Mouse (Mus musculus) adrenal gland, postnatal 36 days (tissue): ENCODE results near the gene Nrn1. TPM values are rescaled to one million over a fixed set of nuclear protein-coding genes. Genes with fewer than 3 reads are reported as not detected.
A peak's percentile ranks its signal among the peaks of the same experiment; 100 is the strongest.

Experiments used
- DNase-seq, 2 experiments: peaks; one replicate each; pipeline ENCODE4 v3.0.0; 2021; ENCODE audit warnings: mixed read lengths in 1 of 2
- long read RNA-seq, 2 experiments: library from polyadenylated mRNA; stranded (forward); transcript quantifications; one replicate each; pipeline ENCODE4 v2.0.0; 2021; ENCODE audit warnings: borderline sequencing depth in 2 of 2
- total RNA-seq, 2 experiments: library from RNA; stranded (reverse); gene quantifications; 2 replicates each; pipeline ENCODE4 v1.2.3; 2021

The Nrn1 gene
- 1 to 10 TPM; 2.7 to 3.7 TPM for total RNA-seq
- long read RNA-seq, experiment 1, partial matches to known transcripts: 0 of 2 reads
- long read RNA-seq, experiment 1, other reads (novel, unspliced or antisense): 2 of 2 reads
- long read RNA-seq, experiment 2, partial matches to known transcripts: 0 of 2 reads
- long read RNA-seq, experiment 2, other reads (novel, unspliced or antisense): 0 of 2 reads

DNA sequence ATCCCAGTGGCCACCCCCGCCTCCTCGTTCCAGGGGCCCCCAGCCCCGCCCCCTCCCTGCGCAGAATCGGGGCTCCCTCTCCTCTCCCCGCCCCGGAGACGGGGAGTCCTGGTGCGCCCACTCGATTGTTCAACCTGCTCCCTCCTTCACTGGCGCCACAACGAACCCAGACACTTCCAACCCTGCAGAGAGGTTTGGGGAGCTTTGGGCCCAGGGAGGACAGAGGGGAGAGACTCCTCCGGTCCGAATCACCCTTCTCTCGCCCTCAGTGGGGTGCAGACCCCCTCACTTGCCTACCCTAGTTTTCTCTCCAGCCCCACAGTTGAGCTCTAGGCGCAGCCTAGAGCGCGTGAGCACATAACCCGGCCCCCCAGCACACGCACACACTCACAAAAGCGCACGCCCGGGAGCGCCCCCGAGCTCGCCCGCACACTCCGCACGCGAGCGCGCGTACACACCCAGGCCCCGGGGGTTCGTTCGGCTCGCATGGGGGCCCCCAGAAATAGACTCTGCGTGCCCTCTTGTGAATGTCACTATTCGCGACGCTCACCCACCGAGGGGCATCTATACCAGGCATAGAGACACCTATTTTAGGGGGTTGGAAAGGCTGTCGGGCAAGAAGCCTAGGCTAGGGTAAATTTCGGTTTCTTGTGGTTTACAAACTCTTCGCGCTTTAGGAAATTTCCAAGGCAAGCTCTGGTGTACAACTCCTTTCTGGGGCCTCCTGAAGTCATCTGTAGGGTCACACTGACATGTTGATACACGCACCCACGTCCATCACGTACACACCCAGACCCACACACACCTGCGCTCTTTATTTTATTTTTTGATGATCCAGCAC lies at the start of gene Nrn1:
Nrn1 (minus strand) TSS at position 401 of the 841 bp plus-strand sequence.
- no peak for DNase-seq

DNA sequence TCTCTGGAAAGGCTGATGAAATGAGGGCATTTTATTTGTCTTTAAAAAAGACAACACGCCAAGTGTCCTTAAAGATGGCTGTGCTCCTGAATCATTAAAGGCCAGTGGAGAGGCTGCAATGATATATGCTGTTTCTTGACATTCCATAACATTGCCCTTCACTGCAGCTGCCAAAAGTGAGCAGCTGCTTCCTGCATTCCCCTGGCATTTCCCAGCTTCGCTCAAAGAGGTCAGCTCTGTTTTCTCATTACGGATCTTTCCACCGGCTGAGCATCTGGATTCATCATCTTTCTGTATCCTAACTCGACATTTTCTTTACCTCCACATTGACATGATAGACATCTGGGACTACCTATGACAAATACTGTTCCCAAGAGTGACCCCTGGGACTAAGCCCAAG lies 44.7 kb upstream of the Nrn1 start:
- DNase-seq: no peak

DNA sequence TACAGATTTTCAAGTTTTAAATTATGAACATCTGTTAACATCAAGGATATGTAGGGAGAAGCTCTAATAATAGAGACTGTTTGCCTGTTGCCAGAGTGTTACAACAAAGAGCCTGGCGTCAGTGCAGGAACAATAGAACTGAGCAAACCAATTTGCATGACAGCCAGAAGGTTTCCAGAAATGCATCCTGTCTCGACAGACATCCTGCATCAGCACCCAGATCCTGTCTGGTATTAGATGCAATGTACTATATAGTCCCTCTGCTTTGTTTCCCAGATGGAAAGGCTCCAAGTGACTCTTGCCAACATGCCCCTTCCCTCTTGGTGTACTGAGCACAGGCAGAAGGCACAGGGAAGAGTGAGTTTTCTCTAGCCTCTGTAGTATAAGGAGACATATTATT lies 31.9 kb upstream of the Nrn1 start:
- no peak for DNase-seq

DNA sequence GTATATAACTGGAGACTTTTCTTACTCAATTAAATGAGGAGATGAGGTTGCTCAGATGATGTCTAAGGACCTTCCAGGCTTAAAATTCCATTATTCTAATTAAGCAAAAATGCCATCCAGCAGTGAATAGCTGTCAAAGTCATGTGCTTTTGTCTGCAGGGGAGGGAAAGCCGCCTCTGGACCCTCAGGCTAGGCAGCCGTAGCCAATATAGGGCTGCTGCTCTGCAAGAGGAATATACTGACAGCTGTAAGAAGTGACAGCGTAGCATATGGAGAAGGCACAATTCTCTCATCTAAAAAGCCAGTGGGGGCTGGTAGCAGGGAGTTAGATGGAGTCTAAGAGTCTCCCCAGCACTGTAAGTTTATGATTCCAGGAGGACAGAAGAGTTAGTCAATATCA lies 16.9 kb upstream of the Nrn1 start:
- DNase-seq: no peak

DNA sequence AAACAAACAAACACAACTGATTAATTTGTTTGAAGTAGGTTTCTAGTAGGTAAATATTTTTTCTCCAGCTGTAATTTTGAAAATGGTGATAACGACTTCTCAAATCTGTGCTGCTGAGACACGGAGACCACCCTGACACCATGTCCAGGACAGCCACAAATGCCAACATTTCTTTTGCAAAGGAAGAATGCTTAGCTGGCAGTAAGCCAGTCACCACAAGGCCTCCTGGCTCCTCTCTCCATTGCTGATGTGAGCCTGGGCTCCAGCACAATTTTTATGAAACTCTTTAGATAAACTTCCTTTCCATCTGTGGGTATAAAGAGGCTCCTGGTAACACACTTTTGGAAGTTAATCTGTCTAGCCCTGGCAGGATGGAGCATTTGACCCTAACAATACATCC lies 15.1 kb upstream of the Nrn1 start:
- peak in 1 of 2 experiments; percentile 52 for DNase-seq

DNA sequence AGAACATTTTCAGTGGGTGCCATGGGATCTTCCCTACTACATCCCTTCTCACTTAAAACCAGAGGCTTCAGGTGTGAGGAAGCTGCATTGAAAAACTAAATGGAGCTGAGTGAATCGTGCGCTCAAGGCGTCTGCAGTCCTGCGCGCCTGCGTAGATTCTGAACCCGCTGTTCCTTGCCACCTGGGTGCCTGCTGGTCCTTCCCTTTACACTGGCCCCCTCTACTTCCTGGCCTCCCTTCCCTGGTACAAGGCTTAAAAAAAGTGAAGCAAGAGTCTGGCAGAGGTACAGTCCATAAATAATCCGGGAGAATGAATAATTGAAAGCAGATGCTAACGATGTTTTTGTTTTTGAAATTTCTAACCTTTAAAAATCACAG lies 1.7 kb upstream of the Nrn1 start:
- no peak for DNase-seq

DNA sequence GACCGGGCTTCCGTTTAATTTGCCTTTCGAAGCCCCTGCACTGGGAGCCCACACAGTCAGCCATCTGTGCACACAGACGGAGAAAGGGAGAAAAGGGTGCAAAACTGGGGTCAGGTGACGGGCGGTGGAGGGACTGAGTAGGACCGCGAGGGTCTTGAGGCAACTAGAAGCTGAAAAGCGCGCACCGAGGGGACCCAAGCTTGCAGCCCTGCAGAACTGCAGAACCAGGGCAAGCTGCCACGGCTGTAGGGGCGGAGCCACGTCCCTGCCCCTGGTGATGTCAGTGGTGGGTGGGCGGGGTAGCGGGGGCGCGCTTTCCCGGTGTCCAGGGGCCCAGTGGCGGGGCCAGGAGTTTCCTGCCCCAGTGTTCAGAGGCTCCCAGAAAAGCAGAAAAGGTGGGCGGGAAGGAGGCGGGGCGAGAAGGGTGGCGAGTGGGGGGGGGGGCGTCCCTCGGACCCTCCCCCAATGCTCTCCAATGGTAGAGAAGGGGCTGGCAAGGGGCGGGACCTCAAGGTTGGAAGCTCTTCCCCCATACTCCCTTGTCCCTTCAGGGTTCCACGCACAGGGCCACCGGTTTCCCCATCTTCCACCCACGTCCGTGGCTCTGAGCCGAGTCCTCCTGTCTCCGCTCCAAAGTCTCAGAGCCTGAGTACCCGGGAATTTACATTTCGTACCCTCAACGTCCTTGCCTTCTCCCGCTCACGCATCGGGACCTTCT lies 1.1 kb upstream of the Nrn1 start:
- peak in 1 of 2 experiments; percentile 40 for DNase-seq

DNA sequence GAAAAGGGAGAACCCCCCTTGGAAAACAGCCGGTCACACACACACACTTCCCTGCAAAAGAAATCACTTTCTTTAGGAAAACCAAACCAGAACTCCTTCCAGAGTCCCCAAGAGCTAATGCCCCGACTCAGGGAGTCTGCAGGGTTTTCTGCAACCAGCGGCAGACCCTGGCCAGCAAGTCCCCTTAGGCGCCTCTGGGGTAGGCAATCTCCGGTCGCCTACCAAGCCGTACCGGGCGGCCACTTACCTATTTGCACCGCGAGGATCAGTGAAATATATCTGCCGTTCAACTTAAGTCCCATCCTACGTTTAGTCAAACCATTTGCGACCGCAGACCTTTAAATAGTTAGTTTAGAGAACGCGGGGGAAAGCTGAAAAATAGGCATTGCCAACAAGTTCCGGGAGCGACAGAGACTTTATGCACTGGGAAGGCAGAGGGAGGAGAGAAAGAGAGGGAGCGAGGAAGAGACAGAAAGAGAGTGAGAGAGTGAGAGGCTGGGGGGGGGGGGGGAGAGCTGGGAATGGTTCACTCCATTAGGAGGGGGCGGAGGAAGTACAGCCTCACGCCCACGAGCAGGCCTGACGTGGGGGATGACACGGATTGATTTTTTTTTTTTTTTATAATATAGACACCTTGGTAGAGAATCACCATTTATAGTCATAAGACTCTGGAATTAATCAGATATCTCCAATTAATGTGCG lies 791 bp downstream of the Nrn1 start:
- no peak for DNase-seq

DNA sequence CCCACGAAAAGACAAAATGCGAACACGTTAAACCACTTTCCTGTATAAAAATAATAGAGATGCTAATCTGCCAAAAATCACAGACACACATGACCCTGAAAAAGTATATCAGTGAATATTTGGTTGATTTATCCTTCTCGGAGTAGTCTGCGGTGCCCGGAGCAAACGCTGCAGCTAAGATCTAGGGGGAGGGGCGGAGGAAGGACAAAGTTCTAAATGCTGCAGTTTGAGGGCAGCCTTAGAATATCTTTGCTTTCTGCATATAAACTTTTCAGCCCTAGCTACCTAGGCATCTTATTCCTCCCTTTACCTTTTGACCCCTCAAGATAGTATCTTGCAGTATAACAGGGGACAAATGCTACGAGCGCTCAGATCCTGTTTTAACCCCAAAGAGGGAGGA lies 1.4 kb downstream of the Nrn1 start:
- no peak for DNase-seq

DNA sequence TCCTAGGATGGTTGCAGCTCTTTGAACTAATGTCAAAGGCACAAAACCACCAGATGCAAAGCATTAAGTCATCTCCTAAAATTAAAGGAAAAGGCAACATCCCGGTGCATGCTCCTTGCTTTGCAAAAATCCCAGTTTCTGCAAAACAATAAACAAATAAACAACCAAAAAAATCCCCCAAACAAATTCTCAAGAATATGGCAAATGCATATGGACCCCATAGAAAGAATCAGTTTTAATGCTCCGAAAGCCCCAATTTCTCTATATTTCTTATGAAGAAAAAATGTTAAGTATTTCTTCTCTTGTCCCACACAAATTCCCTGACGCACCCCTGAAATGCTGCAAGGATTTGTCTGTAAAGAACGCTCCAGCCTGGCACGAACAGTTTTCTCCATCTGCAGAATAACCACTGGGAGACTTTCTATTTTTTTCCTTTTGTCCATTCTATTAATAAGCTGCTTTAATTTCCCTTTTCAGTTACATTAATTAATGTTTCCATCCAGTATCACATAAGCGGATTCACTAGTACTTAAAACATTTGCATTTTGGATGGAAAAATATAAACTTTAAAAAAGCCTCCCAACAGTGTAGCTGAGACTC lies 1.9 kb downstream of the Nrn1 start:
- DNase-seq: no peak

DNA sequence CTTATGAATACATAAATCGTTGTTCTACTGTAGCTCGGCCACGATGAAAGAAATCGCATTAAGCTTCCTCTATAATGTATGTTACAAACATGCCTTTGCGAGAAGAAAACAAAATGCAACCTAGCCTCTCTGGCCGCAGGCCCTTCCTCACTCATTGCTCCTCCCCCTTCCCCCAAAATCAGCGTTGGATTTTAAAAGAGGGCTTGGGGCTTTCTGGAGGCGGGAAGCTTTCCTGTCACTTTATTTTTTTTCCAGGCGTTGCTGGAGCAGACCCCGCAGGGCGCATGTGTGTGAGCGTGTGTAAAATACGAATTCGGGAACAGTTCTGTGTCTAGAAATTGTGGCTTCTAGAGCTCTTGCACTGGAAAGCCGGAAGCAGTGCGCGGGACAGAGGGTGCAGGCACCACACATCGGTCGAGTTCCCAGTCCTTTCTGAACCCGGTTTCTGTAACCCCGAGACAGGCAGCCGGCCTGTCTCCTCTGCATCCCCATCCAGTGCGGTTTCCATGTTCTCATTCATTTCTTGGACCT lies 2.9 kb downstream of the Nrn1 start:
- DNase-seq: no peak

DNA sequence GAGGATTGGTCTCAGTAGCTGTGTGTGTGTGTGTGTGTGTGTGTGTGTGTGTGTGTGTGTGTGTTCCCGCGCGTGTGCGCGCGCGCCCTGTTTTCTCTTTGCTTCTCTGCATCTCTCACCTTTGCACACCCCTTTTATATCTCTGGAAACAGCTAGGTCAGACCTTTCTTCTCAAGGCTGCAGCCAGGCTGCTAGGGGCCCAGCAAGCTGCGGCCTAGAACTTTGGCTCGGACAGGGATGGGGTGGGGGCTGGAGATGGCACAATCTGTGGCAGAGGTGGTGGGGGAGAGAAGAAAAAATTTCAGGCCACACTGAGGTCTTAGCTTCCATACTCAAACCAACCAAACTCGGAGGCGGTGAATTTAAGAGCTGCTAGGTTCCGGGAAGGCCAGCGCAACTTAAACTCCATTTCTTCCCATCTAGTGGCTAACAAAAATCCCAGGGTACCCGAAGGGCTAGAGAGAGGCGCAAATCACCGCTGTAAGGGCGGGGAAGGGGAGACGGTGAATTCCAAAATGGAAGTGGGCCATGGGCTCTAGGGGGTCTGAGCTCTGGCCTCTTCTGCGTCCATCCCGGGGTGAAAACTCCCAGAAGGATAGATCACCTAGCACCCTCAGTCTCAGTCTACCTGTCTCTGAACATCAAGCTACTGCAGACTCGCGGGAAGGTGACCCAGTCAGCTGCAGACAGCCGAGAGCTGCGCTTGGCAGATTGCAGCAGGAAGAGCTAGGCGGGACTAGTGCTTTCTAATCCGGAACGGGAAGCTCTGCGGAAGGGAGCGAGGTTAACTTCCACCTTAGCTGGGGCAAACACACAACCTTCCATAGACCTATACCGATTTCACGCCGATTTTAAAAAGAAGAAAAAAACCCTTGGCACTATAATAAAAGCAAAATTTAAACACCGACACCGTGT lies 3.7 kb downstream of the Nrn1 start:
- DNase-seq: peak in 1 of 2 experiments; percentile 32

DNA sequence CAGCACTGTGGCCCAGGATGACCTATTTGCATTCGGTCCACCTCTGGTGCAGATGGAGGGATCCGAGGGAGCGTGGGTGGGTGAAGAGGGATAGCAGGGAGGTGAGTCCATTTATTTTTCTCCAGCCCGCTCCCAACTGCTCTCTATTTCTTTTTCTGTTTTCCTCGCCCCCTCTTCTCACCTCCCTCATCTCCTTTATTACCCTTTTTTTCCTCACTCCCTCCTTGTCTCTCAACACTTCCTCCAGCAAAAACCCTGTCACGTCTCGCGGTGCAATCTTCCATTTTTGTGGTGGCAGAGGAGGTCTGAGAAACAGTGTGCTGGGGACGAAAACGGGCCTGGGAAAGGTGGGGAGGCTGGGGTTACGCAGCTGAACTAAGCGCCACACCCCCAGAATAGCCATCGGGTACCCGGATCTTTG lies 4.6 kb downstream of the Nrn1 start:
- DNase-seq: no peak

DNA sequence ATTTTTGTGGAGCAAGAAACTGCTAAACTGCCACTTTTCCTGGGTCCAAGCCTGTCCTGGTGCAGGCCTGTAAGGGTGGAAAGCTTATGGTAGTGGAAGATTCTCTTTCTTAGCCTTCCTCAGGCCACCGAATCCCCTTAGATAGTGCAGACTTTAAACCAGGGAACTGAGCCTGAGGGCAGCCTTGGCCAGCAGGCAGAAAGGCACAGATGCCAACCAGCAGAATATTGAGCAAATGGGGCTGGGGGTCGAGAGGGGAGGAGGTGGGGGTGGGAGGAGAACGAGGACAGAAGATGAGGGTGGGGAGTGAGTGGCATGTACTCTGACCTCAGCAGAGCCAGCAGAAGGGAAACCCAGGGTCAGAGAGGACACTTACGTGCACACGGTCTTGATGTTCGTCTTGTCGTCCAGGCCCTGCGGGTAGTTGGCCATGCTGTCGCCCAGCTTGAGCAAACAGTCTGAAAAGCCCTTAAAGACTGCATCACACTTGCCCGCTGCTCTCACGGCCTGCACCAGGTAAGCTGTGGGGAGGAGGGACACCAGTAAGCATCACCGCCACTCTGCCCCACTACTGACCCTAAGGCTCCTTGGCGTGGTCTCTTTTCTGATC lies 5.1 kb downstream of the Nrn1 start:
- no peak for DNase-seq

DNA sequence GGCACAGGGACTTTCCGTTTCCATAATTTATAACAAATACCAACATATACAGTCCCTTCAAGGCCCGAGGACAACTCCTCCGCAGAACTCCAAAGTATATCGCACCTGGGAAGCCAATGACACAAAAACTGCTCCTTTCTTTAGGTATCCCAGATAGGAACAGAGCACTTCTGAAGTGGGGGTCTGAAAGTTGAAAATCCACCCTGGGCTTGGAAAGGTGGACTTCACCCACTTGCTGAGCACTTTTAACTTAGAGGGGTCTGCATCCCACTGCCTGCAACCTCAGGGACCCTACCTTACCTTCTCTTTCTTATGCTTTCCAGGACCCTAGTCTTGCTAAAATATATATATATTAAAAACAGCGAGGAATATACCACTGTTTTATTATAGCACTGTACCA lies 6.4 kb downstream of the Nrn1 start:
- DNase-seq: no peak

DNA sequence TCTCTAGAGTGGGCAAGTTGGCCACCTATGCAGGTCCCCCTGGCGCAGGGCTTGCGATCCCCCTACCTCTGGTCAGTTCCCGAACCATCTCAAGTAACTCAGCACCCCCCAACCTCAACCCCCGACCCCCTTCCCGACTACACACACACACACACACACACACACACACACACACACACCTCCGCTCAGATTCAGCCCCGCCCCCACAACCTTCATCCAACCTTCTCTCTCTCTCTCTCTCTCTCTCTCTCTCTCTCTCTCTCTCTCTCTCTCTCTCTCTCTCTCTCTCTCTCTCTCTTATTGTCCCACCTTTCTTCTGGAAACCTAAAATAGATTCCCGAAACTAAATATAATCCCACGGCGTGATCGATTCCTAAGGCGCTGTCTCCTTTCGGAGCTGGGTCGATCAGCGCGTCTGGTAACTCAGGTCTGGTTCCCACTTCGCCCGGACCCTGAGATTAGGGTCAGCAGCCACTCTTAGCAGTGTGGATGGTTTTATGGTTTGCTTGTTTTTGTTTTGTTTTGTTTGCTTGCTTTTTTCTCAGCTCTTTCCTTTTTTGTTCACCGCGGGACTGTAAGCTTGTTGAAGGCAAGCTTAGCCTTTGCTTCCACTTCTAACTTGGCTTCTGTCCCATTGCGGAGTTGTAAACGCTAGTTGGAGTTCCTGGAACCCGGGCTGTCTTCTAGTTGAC lies 7.0 kb downstream of the Nrn1 start:
- no peak for DNase-seq

DNA sequence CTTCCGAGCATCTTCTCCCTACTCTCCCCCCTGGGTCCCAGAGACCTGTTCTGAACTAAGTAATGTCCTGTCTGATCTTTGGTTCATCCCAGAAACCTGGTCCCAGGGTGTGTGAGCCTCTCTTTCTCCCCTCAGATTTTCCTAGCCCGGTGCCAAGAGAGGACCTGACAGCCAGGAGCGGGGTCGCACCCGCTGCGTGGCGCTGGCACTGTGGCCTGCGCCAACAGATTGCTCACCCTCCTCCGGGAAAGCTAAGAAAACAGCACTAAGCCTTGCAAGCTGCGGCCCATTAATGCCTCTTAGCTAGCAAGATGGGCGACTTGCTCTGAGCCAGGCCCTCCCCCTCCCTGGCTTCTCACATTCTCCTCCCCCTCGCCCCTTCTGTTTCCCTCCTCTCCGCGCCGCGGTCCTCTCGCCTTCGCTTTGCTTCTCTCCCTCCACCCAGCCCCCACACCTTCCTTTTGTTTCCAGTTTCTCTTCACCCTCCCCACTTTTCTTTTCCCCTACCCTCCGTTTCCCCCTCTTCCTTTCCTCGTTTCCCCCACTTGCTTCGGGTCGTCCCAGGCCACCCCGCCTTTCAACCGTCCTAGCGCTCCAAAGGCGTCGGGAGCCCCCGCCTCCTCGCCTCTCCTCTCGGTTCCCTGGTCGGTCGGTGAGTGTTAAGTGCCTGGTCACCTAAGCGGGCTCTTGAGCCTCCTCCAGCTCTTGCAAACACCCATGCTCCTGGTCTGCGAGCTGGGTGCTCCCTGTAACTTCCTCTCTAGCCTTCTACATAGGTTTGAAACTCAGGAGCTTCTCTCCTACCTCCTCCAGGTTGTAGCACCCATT lies 7.8 kb downstream of the Nrn1 start:
- peak in 1 of 2 experiments; percentile 11 for DNase-seq

DNA sequence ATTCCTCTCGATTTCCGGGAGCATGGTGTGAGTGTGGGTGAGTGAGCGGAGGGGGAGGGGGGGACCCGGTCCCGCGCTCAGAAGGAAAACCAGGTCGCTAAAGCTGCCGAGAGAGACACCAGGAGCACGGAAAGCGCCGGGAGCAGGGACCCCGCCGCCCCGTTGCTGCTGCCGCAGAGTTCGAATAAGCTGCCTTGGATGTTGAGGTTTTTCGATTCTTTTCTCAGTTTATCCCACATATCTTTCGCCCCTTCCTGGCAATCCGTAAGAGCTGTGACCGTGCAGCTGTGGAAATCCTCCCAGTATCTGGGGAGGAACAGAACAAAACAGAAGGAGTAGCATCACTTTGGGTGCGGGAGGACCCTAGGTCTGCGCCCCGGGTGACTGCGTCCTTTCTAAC lies 8.4 kb downstream of the Nrn1 start:
- no peak for DNase-seq

DNA sequence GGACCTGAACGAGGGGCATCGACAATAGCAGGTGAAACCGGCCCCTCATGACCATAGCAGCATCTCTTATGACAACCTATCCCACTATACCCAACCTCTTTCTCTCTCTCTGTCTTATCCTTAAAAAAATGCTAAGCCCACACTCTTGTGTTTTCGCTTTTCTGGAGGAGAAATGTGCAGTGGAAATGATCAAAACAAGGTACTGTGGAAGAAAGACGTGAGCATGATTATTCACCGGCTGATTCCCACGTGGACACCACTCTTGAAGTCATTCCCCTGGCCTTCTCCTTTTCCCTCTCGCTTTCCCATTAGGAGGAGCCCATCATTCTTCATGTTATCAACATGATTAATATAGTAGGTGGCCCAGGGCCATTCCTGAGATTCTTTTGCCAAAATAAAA lies 9.1 kb downstream of the Nrn1 start:
- no peak for DNase-seq
